In genomic region chr13:64319782-64320181, GRCm38 (mm10) we compare ENCODE assay signal across 24 mouse cellular contexts. TPM values are rescaled to one million over a fixed set of nuclear protein-coding genes. Genes with fewer than 3 reads are reported as not detected.
DNase-seq lines count a peak whose midpoint lies in the region; ATAC-seq and TF ChIP-seq lines count a peak whose summit lies in the region.
"Had no signal": no experiment of that assay in that cellular context is flagged by ENCODE, and none has a peak within 500 bp of the region (broad histone marks: within the 10 kb centered on the region; RNA-seq: fewer than 3 reads in every experiment).

No protein-coding gene starts in this region.

- no peak overlapping the region for H3K27ac ChIP-seq in hindbrain, postnatal 0 days
- no peak overlapping the region for H3K27ac ChIP-seq in hindbrain, embryonic 16.5 days (ENCODE audit: low read depth, low read length)
- H3K27ac ChIP-seq in layer of hippocampus, adult 2 months, result no peak overlapping the region
- H3K27ac ChIP-seq in liver, postnatal 0 days (ENCODE audit: low read depth), result no peak overlapping the region; the same call in 1 of the 2 replicates
- no peak overlapping the region for H3K27ac ChIP-seq in liver, embryonic 12.5 days
- peak overlapping the region; percentile 73 for H3K27ac ChIP-seq in brown adipose tissue, adult 24 weeks (replicated peaks; ENCODE audit: low read depth, low read length)
- H3K27ac ChIP-seq: embryonic facial prominence, embryonic 13.5 days; forebrain, embryonic 12.5 days; heart, embryonic 13.5 days; hindbrain, embryonic 12.5 days had no signal

- no peak overlapping the region for H3K4me2 ChIP-seq in hindbrain, postnatal 0 days (ENCODE audit: low read depth, low read length)
- H3K4me2 ChIP-seq in hindbrain, embryonic 16.5 days (ENCODE audit: low read length), result no peak overlapping the region
- no peak overlapping the region for H3K4me2 ChIP-seq in liver, postnatal 0 days (ENCODE audit: low read depth, low read length)
- no peak overlapping the region for H3K4me2 ChIP-seq in liver, embryonic 12.5 days
- H3K4me2 ChIP-seq: embryonic facial prominence, embryonic 13.5 days; forebrain, embryonic 12.5 days; heart, embryonic 13.5 days; hindbrain, embryonic 12.5 days had no signal

- H3K4me1 ChIP-seq in hindbrain, postnatal 0 days (ENCODE audit: insufficient read depth, low read length), result no peaks in the 10 kb centered on the region
- H3K4me1 ChIP-seq in hindbrain, embryonic 16.5 days (ENCODE audit: control insufficient read depth, insufficient read depth, low read depth, low read length), result no peaks in the 10 kb centered on the region
- no peaks in the 10 kb centered on the region for H3K4me1 ChIP-seq in liver, postnatal 0 days (ENCODE audit: insufficient read depth)
- peaks cover 5% of the 10 kb centered on the region for H3K4me1 ChIP-seq in liver, embryonic 12.5 days
- peaks cover 6% of the 10 kb centered on the region; the same call in 1 of the 2 replicates for H3K4me1 ChIP-seq in brown adipose tissue, adult 24 weeks (ENCODE audit: control insufficient read depth, insufficient read depth, insufficient read length, low read length)
- H3K4me1 ChIP-seq: embryonic facial prominence, embryonic 13.5 days; forebrain, embryonic 12.5 days; heart, embryonic 13.5 days; hindbrain, embryonic 12.5 days had no signal

- no peak for DNase-seq in hindbrain, postnatal 0 days (ENCODE audit: low spot score)
- DNase-seq in layer of hippocampus, adult 2 months (ENCODE audit: low spot score in 2 of 2), result no peak
- DNase-seq in layer of hippocampus, adult 9-11 months, result no peak
- no peak for DNase-seq in liver, postnatal 0 days
- DNase-seq: adrenal gland, postnatal 14 days; B cell, adult 2 months; cerebellum, adult 18-20 months; cerebellum, adult 9-11 months; cerebellum, postnatal 36 days; gastrocnemius, postnatal 25 days; heart, postnatal 10 days; heart, postnatal 4 days had no signal

- no peak overlapping the region for H3K4me3 ChIP-seq in hindbrain, postnatal 0 days (ENCODE audit: low read length)
- no peak overlapping the region for H3K4me3 ChIP-seq in hindbrain, embryonic 16.5 days (ENCODE audit: low read length)
- no peak overlapping the region for H3K4me3 ChIP-seq in layer of hippocampus, adult 2 months
- no peak overlapping the region for H3K4me3 ChIP-seq in liver, postnatal 0 days (ENCODE audit: low read depth, low read length)
- H3K4me3 ChIP-seq in liver, embryonic 12.5 days, result no peak overlapping the region
- no peak overlapping the region for H3K4me3 ChIP-seq in brown adipose tissue, adult 24 weeks (ENCODE audit: insufficient read depth, low read depth, low read length)
- H3K4me3 ChIP-seq: embryonic facial prominence, embryonic 13.5 days; forebrain, embryonic 12.5 days; heart, embryonic 13.5 days; hindbrain, embryonic 12.5 days had no signal

- H3K27me3 ChIP-seq in hindbrain, postnatal 0 days (ENCODE audit: insufficient read depth, low read length), result no peaks in the 10 kb centered on the region
- H3K27me3 ChIP-seq in hindbrain, embryonic 16.5 days (replicated peaks; ENCODE audit: control insufficient read depth, insufficient read depth, low read length), result no peaks in the 10 kb centered on the region
- no peaks in the 10 kb centered on the region for H3K27me3 ChIP-seq in liver, postnatal 0 days (ENCODE audit: insufficient read depth, low read length)
- no peaks in the 10 kb centered on the region for H3K27me3 ChIP-seq in liver, embryonic 12.5 days (replicated peaks)
- H3K27me3 ChIP-seq: embryonic facial prominence, embryonic 13.5 days; forebrain, embryonic 12.5 days; heart, embryonic 13.5 days; hindbrain, embryonic 12.5 days had no signal

- ATAC-seq in hindbrain, postnatal 0 days, result no peak
- no peak for ATAC-seq in hindbrain, embryonic 16.5 days
- no peak for ATAC-seq in liver, postnatal 0 days
- no peak for ATAC-seq in liver, embryonic 12.5 days
- no peak for ATAC-seq in granulocyte monocyte progenitor cell, adult 5-6 weeks (replicated peaks; ENCODE audit: poor library complexity, severe bottlenecking)
- ATAC-seq: activated CD4-positive, CD25-positive, alpha-beta regulatory T cell, adult 4 months; CD4-positive, CD25-positive, alpha-beta regulatory T cell, adult 4 months; forebrain, embryonic 16.5 days had no signal

- H3K9ac ChIP-seq in hindbrain, postnatal 0 days (replicated peaks; ENCODE audit: low read length), result no peak overlapping the region
- H3K9ac ChIP-seq in hindbrain, embryonic 16.5 days (ENCODE audit: low read depth, low read length), result no peak overlapping the region
- no peak overlapping the region for H3K9ac ChIP-seq in liver, postnatal 0 days (replicated peaks)
- H3K9ac ChIP-seq in liver, embryonic 12.5 days, result no peak overlapping the region
- H3K9ac ChIP-seq: embryonic facial prominence, embryonic 13.5 days; forebrain, embryonic 12.5 days; heart, embryonic 13.5 days; hindbrain, embryonic 12.5 days had no signal

- TF ChIP-seq EP300 in liver, postnatal 0 days (IDR thresholded peaks at IDR 0.05; ENCODE audit: low read depth), result no peak

- peak; percentile 4; the same call in 1 of the 2 replicates for TF ChIP-seq CTCF in hindbrain, postnatal 0 days (IDR thresholded peaks at IDR 0.05; ENCODE audit: low read depth)
- peak; percentile 47 for TF ChIP-seq CTCF in layer of hippocampus, adult 2 months (conservative IDR thresholded peaks at IDR 0.05)
- TF ChIP-seq CTCF in liver, postnatal 0 days (IDR thresholded peaks at IDR 0.05; ENCODE audit: low read depth), result peak; percentile 17; the same call in 1 of the 2 replicates

- H3K36me3 ChIP-seq in hindbrain, postnatal 0 days (ENCODE audit: insufficient read depth, low read length), result no peaks in the 10 kb centered on the region
- H3K36me3 ChIP-seq in hindbrain, embryonic 16.5 days (ENCODE audit: control insufficient read depth, insufficient read depth, low read length), result no peaks in the 10 kb centered on the region
- H3K36me3 ChIP-seq in liver, postnatal 0 days (replicated peaks; ENCODE audit: insufficient read depth, low read length), result no peaks in the 10 kb centered on the region
- no peaks in the 10 kb centered on the region for H3K36me3 ChIP-seq in liver, embryonic 12.5 days
- H3K36me3 ChIP-seq: embryonic facial prominence, embryonic 13.5 days; forebrain, embryonic 12.5 days; G1E; heart, embryonic 13.5 days; hindbrain, embryonic 12.5 days had no signal

- no peaks in the 10 kb centered on the region for H3K9me3 ChIP-seq in hindbrain, postnatal 0 days (ENCODE audit: low read length)
- H3K9me3 ChIP-seq in hindbrain, embryonic 16.5 days (ENCODE audit: control insufficient read depth, low read length), result no peaks in the 10 kb centered on the region
- no peaks in the 10 kb centered on the region for H3K9me3 ChIP-seq in liver, postnatal 0 days (ENCODE audit: low read length)
- H3K9me3 ChIP-seq in liver, embryonic 12.5 days (replicated peaks), result no peaks in the 10 kb centered on the region
- H3K9me3 ChIP-seq: embryonic facial prominence, embryonic 13.5 days; forebrain, embryonic 12.5 days; G1E; heart, embryonic 13.5 days; hindbrain, embryonic 12.5 days had no signal

RNA-seq across cellular contexts. Expression of gene Aaed1, which starts 7.3 kb away (rescaled TPM):
- total RNA-seq in hindbrain, postnatal 0 days (2014; rRNA removed), result 10.5 and 13.5 TPM in 2 replicates
- 16.0 and 18.6 TPM in 2 replicates for polyA plus RNA-seq in hindbrain, postnatal 0 days (2015; fragmentation: Nextera tagmentation; extraction: Ambion mirVana)
- 12.5 and 15.3 TPM in 2 replicates for polyA plus RNA-seq in hindbrain, embryonic 16.5 days (2015; fragmentation: Nextera tagmentation; extraction: Ambion mirVana)
- 10 to 100 TPM; 15.2 to 16.4 TPM for total RNA-seq in layer of hippocampus, adult 2 months (2021)
- 37.8 and 39.3 TPM in 2 replicates for polyA plus RNA-seq in liver, postnatal 0 days (2015; fragmentation: Nextera tagmentation; extraction: Ambion mirVana)
- polyA plus RNA-seq in liver, embryonic 12.5 days (2016; fragmentation: Nextera tagmentation; extraction: Ambion mirVana), result 28.2 and 28.6 TPM in 2 replicates
- 58.9 and 62.9 TPM in 2 replicates for polyA plus RNA-seq in brown adipose tissue, adult 24 weeks (2012; ENCODE audit: insufficient read depth, insufficient read length, missing spikeins)
- 19.1 and 20.5 TPM in 2 replicates for total RNA-seq in granulocyte monocyte progenitor cell, adult 5-6 weeks (2014; fragmentation: Nextera tagmentation)
- 37.4 and 37.8 TPM in 2 replicates for total RNA-seq in granulocyte monocyte progenitor cell, adult 5-6 weeks (2017)

RNA-seq across cellular contexts. Expression of gene Cdc14b, which starts 44.7 kb away (rescaled TPM):
- 2.2 and 5.5 TPM in 2 replicates for total RNA-seq in hindbrain, postnatal 0 days (2014; rRNA removed)
- 2.3 and 2.7 TPM in 2 replicates for polyA plus RNA-seq in hindbrain, postnatal 0 days (2015; fragmentation: Nextera tagmentation; extraction: Ambion mirVana)
- 2.8 and 3.4 TPM in 2 replicates for polyA plus RNA-seq in hindbrain, embryonic 16.5 days (2015; fragmentation: Nextera tagmentation; extraction: Ambion mirVana)
- 10 to 100 TPM in 1 of 2 experiments, 1 to 10 TPM in 1; 9.8 to 14.2 TPM for total RNA-seq in layer of hippocampus, adult 2 months (2021)
- polyA plus RNA-seq in liver, postnatal 0 days (2015; fragmentation: Nextera tagmentation; extraction: Ambion mirVana), result 4.5 and 5.3 TPM in 2 replicates
- polyA plus RNA-seq in liver, embryonic 12.5 days (2016; fragmentation: Nextera tagmentation; extraction: Ambion mirVana), result 9.5 and 10.7 TPM in 2 replicates
- 3.1 and 6.9 TPM in 2 replicates for polyA plus RNA-seq in brown adipose tissue, adult 24 weeks (2012; ENCODE audit: insufficient read depth, insufficient read length, missing spikeins)
- total RNA-seq in granulocyte monocyte progenitor cell, adult 5-6 weeks (2014; fragmentation: Nextera tagmentation), result 0.97 and 1.8 TPM in 2 replicates
- 0.73 and 2.1 TPM in 2 replicates for total RNA-seq in granulocyte monocyte progenitor cell, adult 5-6 weeks (2017)

RNA-seq across cellular contexts. Expression of gene Ctsl, which starts 50.9 kb away (rescaled TPM):
- 103 and 116 TPM in 2 replicates for total RNA-seq in hindbrain, postnatal 0 days (2014; rRNA removed)
- polyA plus RNA-seq in hindbrain, postnatal 0 days (2015; fragmentation: Nextera tagmentation; extraction: Ambion mirVana), result 203 and 219 TPM in 2 replicates
- polyA plus RNA-seq in hindbrain, embryonic 16.5 days (2015; fragmentation: Nextera tagmentation; extraction: Ambion mirVana), result 185 and 197 TPM in 2 replicates
- total RNA-seq in layer of hippocampus, adult 2 months (2021), result 100 to 1,000 TPM; 111 to 113 TPM
- 1,130 and 1,294 TPM in 2 replicates for polyA plus RNA-seq in liver, postnatal 0 days (2015; fragmentation: Nextera tagmentation; extraction: Ambion mirVana)
- 108 and 117 TPM in 2 replicates for polyA plus RNA-seq in liver, embryonic 12.5 days (2016; fragmentation: Nextera tagmentation; extraction: Ambion mirVana)
- 155 and 172 TPM in 2 replicates for polyA plus RNA-seq in brown adipose tissue, adult 24 weeks (2012; ENCODE audit: insufficient read depth, insufficient read length, missing spikeins)
- 9.3 and 43.6 TPM in 2 replicates for total RNA-seq in granulocyte monocyte progenitor cell, adult 5-6 weeks (2014; fragmentation: Nextera tagmentation)
- total RNA-seq in granulocyte monocyte progenitor cell, adult 5-6 weeks (2017), result 23.3 and 53.2 TPM in 2 replicates
